In genomic region chr8:114821543-114821942, GRCm38 (mm10) we compare ENCODE assay signal across 12 mouse cellular contexts.
DNase-seq lines count a peak whose midpoint lies in the region; ATAC-seq and TF ChIP-seq lines count a peak whose summit lies in the region.
"Had no signal": no experiment of that assay in that cellular context is flagged by ENCODE, and none has a peak within 500 bp of the region (broad histone marks: within the 10 kb centered on the region; RNA-seq: fewer than 3 reads in every experiment).

No protein-coding gene starts in this region.

- H3K4me3 ChIP-seq in heart, embryonic 16.5 days (ENCODE audit: low read length) = no peak overlapping the region
- no peak overlapping the region for H3K4me3 ChIP-seq in left cerebral cortex, adult 2 months
- H3K4me3 ChIP-seq: embryonic facial prominence, embryonic 12.5 days; heart, embryonic 13.5 days had no signal

- intact Hi-C loops in left cerebral cortex, adult 2 months (cut with DNase I) = no loop called here

- H3K36me3 ChIP-seq in heart, embryonic 16.5 days (ENCODE audit: control insufficient read depth, insufficient read depth) = no peaks in the 10 kb centered on the region
- H3K36me3 ChIP-seq: embryonic facial prominence, embryonic 12.5 days; heart, embryonic 13.5 days had no signal

- WGBS in heart, embryonic 16.5 days = 53% methylated on average over 8 of the region's 8 CpGs

- no peak for TF ChIP-seq CTCF in left cerebral cortex, adult 2 months (IDR thresholded peaks at IDR 0.05)

- H3K9ac ChIP-seq in heart, embryonic 16.5 days (ENCODE audit: low read length) = no peak overlapping the region
- H3K9ac ChIP-seq: embryonic facial prominence, embryonic 12.5 days; heart, embryonic 13.5 days; liver, embryonic 14.5 days had no signal

- peaks cover 5% of the 10 kb centered on the region for H3K4me1 ChIP-seq in heart, embryonic 16.5 days (ENCODE audit: control insufficient read depth, insufficient read depth, low read length)

- H3K27me3 ChIP-seq in heart, embryonic 16.5 days (ENCODE audit: control insufficient read depth, insufficient read depth, low read length) = no peaks in the 10 kb centered on the region
- H3K27me3 ChIP-seq: embryonic facial prominence, embryonic 12.5 days; heart, embryonic 13.5 days; Patski had no signal

- no peak overlapping the region for H3K4me2 ChIP-seq in heart, embryonic 16.5 days (ENCODE audit: low read depth, low read length)
- H3K4me2 ChIP-seq: embryonic facial prominence, embryonic 12.5 days; heart, embryonic 13.5 days had no signal

- peak; percentile 47; the same call in 1 of the 2 replicates for ATAC-seq in heart, embryonic 16.5 days (replicated peaks; ENCODE audit: extremely low read depth, insufficient read depth, low FRiP score)
- ATAC-seq: Patski had no signal

- H3K9me3 ChIP-seq in heart, embryonic 16.5 days (replicated peaks; ENCODE audit: control insufficient read depth, low read length) = no peaks in the 10 kb centered on the region
- H3K9me3 ChIP-seq: embryonic facial prominence, embryonic 12.5 days; heart, embryonic 13.5 days had no signal

- H3K27ac ChIP-seq in heart, embryonic 16.5 days (ENCODE audit: low read length) = no peak overlapping the region
- H3K27ac ChIP-seq in left cerebral cortex, adult 2 months = no peak overlapping the region
- H3K27ac ChIP-seq: embryonic facial prominence, embryonic 12.5 days; heart, embryonic 13.5 days; liver, embryonic 14.5 days had no signal

- peak; percentile 39 for DNase-seq in adrenal gland, adult 2 months
- DNase-seq in adrenal gland, adult 18-20 months (ENCODE audit: low spot score in 2 of 2) = no peak
- DNase-seq in kidney, postnatal 36 days = peak; percentile 5 to 8
- peak; percentile 83 for DNase-seq in skeletal muscle tissue, adult 2 months (ENCODE audit: low read depth, low spot score)
- no peak for DNase-seq in left cerebral cortex, adult 2 months (ENCODE audit: extremely low spot score in 1 of 2, low spot score in 2 of 2)
- DNase-seq in retina, embryonic 14.5 days (ENCODE audit: low spot score) = no peak
- no peak for DNase-seq in spleen, postnatal 36 days (ENCODE audit: low spot score in 2 of 2)

Comparison
In these comparisons a context has a peak if more than half of its experiments do, and no peak if none do; other contexts are left out.
1. DNase-seq: peak in adrenal gland, adult 2 months (single experiment), kidney, postnatal 36 days (2 of 2) and skeletal muscle tissue, adult 2 months (single experiment); none in adrenal gland, adult 18-20 months (0 of 2), left cerebral cortex, adult 2 months (0 of 2), retina, embryonic 14.5 days (single experiment) and spleen, postnatal 36 days (0 of 2).